Mouse (Mus musculus) lung, postnatal 0 days (tissue): Measurements from ENCODE around the gene Olfr487.
"Not testable (repeated sequence)": the region's sequence is repeated elsewhere in the genome, so short reads cannot be mapped to it uniquely, and the experiment has no call there.

Experiments
- CTCF ChIP-seq: IDR thresholded peaks from 2 replicates; pipeline ENCODE4 v1.5.1; 2016; ENCODE audit warnings: antibody characterized with exemption, mild to moderate bottlenecking
- EP300 ChIP-seq: IDR thresholded peaks from 2 replicates; pipeline ENCODE4 v1.6.1; 2016; ENCODE audit warnings: antibody characterized with exemption, mild to moderate bottlenecking, control low read depth

DNA sequence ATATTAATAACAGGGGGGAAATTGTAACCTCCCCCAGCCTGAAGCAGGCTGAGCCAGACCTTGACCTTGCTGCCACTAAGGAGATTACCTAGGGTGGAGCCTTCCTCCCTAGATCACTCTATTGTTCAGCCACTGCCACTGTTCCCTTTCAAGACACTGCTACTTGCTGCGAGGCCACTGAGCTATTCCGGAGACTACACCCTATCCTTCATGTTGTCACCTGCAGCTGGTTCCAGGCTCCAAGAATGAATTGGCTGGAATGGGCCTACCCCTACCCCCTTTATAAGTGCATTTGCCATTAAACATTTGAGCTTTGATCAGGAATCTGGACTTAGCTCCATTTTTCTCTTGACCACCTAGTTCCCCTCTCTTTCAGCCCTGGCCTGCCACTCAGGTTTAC lies 23.2 kb downstream of the Olfr487 start:
- not testable (repeated sequence) for TF ChIP-seq CTCF, EP300
